Mouse (Mus musculus) hematopoietic stem cell, adult 5-6 weeks (primary cell): ENCODE data around the gene Mbnl1. TPM values are rescaled to one million over a fixed set of nuclear protein-coding genes. Genes with fewer than 3 reads are reported as not detected.
"Not testable (repeated sequence)": the region's sequence is repeated elsewhere in the genome, so short reads cannot be mapped to it uniquely, and the experiment has no call there.

ENCODE experiments used
- ATAC-seq, 2 experiments: fragments of 125-278 bp in 1 of 2; replicated peaks in 1 of 2; 2 replicates each; pipeline ENCODE4 v1.8.0; 2016 to 2017; ENCODE audit warnings: inconsistent platforms in 2 of 2, mild to moderate bottlenecking in 2 of 2, moderate number of reproducible peaks in 2 of 2, low read depth in 1 of 2, moderate TSS enrichment in 1 of 2; ENCODE audit not compliant: low FRiP score in 2 of 2, poor library complexity in 2 of 2, severe bottlenecking in 2 of 2, insufficient read depth in 1 of 2, low TSS enrichment in 1 of 2
- total RNA-seq: library from RNA; stranded (forward); fragments of 172-1452, 232-1000 nt; gene quantifications from 2 replicates; pipeline ENCODE4 v1.2.3, GENCODE M21; 2017

Mbnl1 gene
- total RNA-seq, 1 experiment from 2014 or later: 750 TPM

DNA sequence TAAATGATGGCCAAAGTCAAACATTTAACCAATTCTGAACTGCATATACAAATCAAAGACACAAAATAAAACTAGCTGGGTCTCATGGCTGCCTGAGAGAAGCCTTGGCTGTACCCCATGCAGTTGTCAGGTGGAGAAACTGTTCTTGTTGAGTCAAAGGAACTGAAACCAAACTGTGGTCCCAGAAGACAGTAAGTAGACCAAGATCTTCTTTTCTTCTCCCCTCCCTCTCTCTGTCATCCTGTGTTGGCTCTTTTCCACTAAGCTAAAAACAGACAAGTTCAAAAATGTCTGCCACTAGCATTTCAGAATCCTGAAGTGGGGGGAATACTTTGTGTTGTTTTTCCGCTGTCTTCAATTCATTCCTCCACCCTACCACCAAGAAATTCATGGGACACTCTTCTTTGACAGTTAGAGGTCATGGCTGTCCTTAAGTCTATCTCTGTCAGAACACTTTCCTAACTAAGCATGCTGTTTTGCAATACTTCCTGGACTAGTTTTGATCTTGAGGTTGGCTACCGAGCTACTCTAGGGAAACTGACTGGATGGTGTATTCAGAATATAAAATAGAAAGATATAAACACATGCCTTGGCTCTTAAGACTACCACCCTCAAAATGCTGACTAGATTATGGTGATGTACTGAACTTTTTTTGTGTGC, 9.2 kb downstream of the Mbnl1 start:
- ATAC-seq: peak in 1 of 2 experiments; percentile 46; a peak in 2 of 4 replicates

DNA sequence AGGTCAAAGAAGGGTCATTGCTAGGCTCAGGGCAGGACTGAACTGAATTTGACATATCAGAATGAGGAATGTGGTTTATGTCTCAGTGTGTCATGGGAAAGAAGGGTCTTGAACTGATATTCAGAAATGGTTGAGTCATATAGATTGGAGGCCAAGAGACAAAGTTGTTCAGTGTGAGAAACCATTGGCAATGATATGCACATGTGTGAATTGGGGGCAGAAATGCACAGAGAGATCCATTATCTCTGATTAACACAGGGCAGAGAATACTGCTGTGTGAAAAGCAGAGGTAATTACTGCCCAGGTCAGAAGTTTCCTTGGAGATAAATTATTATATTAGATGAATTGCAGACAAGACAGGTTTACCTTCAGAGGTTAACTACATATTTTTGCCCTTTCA, 10.7 kb downstream of the Mbnl1 start:
- no peak for ATAC-seq

DNA sequence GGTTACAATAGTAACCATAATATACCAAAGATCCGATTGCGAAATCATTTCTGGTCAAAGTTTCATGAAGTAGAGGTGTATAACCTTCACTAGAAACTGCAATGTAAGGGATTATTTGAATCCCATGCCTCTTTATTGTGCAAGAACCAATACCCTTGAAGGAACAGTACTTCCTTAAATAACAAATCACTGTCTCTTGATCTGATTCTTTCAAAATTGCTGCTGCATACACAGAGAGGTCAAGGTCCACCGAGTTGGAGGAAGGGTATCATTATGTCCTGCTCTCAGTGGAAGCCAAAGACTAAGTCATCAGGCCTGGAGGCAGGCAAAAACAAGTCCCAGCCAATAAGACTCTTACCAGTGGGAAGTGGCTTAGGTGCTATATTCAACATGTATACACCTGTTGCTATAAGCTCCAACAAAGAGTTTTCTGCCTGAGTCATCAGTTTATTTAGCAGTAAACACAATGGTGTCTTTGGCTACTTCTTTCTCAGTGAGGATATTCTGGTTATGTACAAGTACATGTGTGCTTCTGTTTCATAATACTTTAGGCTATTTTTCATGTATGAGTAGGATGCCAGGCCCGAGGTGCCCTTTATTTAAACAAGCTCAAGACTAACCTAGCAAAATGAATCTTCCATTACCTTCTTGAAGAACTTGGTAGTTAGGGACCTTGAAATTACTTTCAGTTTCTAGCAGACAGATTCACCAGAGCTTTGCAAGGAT, 13.5 kb downstream of the Mbnl1 start:
- peak in 1 of 2 experiments; percentile 23; a peak in 1 of 4 replicates for ATAC-seq

DNA sequence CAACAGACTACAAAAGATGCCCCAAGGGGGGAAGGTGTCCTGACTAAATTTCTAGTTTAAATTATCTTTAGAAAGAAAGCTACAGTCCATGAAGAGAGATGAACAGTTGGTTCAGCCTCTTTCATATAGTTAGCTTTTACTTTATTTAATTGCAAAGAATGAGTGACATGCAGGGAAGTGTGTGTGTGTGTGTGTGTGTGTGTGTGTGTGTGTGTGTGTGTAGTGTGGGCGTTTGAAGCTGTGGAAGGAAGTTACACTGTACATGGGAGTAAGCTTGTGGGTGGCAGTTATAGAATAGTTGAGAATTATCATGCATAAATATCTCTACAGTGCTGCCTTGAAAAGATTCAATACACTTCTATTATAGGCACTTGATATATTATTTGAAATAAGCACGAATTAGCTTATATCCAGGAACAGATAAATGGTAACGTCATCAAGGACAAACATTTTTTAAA, 14.1 kb downstream of the Mbnl1 start:
- ATAC-seq: peak in 1 of 2 experiments; percentile 27; a peak in 1 of 4 replicates

DNA sequence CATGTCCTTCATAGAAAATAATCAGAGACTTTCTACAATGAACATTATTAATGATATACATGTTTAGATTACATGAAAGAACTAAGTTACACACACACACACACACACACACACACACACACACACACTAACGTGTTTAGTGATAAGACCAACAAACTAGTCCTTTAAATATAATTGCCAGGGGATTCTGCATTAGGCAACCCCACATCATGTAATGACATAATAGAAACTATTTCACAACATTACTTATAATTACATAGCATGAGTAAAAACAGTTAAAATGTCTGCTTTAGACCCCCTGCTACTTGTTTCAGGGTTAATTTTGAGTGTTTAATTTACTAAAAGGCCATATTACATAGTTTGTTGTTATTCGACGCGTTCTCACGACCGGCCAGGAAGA, 16.9 kb downstream of the Mbnl1 start:
- no peak for ATAC-seq

DNA sequence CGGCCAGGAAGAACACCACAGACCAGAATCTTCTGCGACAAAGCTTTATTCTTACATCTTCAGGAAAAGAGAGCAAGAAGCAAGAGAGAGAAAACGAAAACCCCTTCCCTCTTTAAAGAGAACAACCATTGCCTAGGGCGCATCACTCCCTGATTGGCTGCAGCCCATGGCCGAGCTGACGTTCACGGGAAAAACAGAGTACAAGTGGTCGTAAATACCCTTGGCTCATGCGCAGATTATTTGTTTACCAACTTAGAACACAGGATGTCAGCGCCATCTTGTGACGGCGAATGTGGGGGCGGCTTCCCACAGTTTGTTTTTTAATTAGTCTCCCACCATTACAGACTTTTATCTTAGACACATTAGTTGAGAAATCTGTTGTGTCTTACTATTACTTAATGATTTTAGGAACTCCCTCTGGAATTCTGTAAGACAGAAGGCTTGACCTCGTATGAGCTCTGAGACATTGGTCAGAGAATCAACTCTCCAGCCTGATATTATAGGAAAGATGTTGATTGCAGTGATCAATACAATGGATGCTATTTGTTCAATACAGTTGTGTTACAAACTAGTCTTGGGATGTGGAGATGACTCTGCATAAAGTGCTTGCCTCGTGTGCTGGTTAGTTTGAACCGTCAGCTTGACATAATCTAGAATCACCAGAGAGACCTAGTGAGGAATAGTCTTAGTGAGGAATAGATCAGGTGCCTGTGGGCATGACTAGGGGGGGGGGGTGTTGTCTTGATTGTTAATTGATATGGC, 22.3 kb downstream of the Mbnl1 start:
- ATAC-seq: not testable (repeated sequence)

DNA sequence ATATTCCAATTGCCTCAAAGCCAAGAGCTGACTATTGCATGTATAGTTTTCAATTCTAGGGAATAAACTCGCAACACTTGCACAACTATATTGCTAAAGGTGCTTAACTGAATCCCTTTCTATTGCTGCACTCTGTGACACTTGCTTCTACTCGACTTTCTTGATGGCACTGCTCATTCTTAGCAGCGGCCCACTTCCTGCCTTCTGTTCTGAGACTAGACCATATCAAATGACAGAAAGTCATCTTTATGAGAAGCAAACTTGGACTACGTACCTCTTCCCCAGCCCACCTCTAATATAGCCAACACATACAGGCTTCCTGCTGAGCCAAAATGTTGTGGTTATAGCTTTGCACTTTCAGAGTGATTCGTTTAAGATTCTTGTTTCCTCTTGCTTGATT, 23.6 kb downstream of the Mbnl1 start:
- peak; percentile 31 to 34; a peak in 3 of 4 replicates for ATAC-seq

DNA sequence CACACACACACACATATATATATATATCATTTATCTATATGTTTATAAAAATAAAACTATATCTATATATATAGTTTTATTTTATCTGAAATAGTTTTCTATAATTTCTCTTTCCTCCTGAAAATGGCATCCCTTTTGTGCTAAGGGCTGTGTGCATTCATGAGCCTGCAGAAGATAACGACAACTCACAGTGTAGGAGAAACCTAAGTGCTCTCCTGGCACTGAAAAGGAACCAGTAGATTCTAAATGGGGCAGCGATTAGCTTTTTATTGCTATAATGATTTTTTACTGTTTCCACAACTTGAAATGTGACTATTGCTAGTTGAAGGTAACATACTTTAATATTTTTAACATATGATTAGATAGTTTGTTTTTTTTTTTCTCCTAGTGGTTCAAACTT, 25.5 kb downstream of the Mbnl1 start:
- ATAC-seq: no peak

DNA sequence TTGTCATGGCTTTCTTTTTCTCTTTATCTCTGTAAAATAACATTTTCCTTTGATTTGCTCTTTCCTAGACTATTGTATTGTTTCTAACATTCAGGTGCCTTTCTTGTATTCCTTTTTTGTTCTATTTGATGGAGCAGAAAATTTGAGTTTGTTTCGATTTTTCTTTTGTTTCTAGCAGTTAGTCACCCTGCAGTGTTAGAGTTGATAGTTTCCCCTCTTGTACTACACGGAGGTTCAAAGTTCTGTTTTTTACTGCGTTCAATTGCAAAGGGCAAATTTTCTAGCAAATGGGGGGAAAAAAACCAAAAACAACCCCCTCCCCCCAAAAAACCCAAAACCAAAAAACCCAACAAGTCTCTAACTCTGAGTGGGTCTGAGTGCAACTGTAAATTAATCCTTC, 26.0 kb downstream of the Mbnl1 start:
- no peak for ATAC-seq

DNA sequence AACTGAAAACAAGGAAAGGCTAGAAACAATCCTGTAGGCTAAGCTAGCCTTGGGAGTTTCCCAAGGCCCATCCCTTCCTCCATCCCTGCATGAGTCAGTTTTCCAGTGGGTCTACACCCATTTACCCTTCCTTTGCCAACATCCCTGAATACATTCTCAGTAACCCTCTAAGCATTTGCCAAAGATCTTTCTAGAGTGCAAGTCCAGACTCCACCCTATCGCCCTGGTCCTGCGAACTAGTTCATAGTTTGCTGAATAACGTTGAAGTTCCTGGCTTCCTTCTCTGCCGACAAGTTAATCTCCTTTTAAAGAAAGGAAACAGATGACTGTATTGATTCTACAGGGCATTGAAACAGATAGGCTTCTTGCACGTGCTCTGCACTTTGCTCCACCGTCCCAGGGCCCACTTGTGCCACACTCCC, 26.5 kb downstream of the Mbnl1 start:
- ATAC-seq: peak; percentile 6; a peak in 1 of 4 replicates

DNA sequence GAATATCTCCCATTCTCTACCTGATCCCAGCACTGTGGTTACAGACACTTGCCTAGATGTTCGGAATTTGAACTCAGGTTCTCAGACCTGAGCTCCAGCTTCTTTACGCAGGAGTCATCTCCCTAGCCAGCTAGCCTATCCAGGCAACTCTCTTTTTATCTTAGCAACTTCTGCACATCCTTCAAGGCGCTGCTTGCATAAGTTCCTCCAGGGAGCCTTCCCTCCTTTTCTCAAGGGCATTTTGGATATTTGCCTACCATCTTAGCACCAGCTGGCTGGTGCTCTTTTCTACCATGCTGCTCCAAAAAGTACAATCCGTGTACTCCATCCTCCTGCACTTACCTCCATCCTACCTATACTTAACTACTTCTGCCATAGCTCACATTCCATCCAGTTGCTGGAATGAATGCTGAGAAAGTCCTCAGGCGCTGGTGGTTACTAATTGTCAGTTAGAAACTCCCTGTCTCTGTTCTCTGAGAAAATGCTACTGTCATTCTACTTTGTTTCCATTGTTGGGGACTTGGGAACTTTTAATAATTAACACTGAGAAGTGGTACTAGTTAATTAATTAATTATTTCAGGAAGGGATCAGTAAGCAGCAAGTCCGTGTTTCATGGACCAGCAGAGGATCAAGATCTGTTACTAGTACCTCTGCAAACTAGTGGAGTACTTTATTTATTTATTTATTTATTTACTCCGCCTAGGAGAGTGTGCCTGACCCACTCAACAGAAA, 27.3 kb downstream of the Mbnl1 start:
- no peak for ATAC-seq

DNA sequence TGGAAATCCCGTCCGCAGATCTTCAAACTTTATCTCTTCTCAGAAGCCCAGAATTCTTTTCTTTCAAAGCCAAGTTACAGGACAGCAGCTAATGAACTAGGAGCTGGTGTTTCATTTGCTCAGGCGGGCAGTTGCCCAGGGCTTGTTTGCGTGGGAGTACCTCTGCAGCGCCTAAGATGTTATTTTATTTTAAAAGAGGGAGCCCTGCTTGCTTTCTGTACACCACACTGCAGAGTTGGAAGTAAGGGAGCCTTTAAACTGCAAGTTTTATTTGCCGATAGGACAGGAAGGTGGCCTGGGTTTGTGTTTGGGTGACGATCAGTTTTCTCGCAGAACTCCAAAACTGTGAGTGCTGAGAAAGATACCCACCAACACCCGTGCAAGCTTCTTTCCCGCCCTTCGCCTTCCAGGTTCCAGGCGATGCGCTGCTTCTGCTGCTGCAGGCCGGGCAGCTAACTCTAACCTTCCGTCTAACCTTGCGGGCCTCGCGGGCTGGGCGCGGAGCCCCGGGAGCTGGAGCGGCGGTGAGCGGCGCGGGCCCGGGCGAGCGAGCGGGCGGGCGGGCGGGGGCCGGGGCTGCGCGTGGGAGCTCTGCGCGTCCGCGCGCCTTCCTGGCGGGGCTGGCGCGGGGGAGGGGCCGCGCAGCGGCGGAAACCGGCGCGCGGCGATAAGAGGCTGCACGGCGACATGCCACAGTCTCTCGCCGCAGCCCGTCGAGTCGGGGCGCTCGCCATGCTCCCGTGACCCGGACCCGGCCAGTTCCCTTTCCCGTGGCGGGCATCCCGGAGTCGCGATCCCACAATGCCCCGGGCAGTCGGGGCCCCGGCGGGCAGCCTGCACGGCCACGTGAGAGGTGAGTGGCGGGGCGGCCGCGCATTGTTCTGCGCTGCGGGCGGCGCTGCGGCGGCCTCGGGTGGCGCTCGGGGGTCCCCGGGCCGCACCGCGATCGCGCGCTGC, 28.2 kb downstream of the Mbnl1 start:
- peak; percentile 14 to 52; a peak in 3 of 4 replicates for ATAC-seq

DNA sequence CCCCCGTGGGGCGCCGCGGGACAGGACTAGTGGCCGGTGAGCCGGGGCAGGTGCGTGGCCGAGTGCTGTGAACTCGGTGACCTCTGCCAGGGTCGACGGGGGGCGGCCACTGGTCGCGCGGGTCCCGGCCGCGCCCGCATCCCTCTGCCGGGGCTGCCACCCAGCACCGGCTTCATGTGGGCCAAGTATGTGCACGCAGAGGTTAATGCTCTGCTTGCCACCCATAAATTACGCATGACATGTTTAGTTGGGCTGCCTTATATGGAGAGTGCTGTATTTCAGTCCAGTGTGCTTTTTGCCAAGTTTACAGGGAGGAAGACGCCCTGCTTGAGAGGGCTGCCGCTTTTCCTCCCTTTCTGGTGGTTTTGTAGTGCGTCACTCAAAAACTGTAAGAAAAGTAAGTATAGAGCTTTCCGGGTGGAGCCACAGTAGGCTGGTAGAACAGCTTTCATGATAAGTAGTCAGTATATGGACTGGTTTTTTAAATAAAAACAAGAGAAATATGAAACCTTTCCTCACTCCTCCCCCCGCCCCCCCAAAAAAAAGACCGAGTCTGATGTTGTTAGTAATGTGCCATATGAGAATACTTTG, 29.0 kb downstream of the Mbnl1 start:
- peak; percentile 69 to 79 for ATAC-seq

DNA sequence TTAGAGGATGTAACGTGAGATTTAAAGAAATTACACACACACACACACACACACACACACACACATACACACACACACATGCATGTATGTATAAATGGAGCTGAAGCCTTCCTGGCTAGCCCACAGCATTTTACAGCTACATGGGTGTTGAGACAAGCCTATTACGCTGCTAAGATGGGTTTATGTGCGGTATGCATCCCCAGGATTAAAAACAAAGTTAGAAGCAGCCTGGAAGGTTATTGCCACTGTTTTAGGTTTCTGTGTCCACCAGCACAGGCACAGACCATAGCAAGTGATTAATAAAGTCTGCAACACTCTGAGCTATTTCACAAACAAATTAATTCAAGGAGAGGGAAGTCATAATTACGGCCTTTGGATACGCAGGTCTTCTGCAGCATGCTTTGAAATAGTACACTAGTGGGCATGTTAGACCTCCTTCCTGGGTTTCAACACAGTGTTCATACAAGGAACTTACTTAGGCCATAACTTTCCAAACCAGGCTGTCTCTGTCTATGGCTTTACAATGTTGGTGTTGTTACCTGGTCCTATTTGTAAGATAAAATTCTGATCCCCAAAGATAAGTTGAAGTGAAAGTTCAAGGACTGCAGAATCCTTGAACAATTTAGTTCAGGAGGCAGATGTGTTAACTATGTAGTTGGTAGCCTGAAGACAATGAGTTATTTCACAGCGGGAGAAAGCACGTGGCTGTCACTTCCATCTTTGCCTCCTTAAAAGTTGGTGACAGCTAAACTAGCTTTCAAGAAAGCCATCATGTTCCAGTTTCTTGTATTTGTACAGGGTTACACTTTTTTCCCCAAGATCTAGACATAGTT, 29.7 kb downstream of the Mbnl1 start:
- ATAC-seq: peak in 1 of 2 experiments; percentile 23; a peak in 1 of 4 replicates

DNA sequence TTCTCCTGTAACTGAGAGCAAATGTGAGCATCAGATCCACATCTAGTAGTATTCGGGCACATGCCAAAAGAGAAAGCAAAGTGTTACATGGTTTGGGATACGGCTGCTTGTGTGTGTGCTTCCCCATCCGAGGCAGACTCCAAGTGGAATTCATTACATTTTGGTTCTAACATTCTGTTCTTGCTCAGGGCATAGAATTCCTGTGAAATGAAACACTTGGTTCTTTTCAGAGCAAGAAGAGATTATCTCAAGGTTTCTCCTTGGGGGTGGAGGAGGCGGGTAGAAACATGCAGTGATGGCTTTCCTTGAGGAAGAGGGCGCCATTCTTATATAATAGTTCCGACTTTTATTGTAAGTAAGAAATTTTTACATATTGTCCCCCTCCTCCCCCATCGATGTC, 30.6 kb downstream of the Mbnl1 start:
- ATAC-seq: no peak
